Mouse (Mus musculus) G1E (cell line): Measurements from ENCODE around the gene Cct8l1. TPM values are rescaled to one million over a fixed set of nuclear protein-coding genes. Genes with fewer than 3 reads are reported as not detected.

Experiments used
- ATAC-seq: 2 replicates; pipeline ENCODE4 v1.8.0; 2016; ENCODE audit warnings: mild to moderate bottlenecking; ENCODE audit not compliant: insufficient number of reproducible peaks, poor library complexity, low FRiP score, severe bottlenecking; ENCODE audit errors: extremely low read depth
- DNase-seq: peaks from one replicate; pipeline ENCODE4 v3.0.0; 2012; ENCODE audit warnings: low spot score
- H3K27me3 ChIP-seq: 2 replicates; pipeline ENCODE4 v1.6.1; 2012; ENCODE audit warnings: mild to moderate bottlenecking, low read length, inconsistent platforms; ENCODE audit not compliant: insufficient read depth
- H3K36me3 ChIP-seq: replicated peaks from 2 replicates; pipeline ENCODE3; 2012; ENCODE audit warnings: mild to moderate bottlenecking, inconsistent platforms
- H3K4me1 ChIP-seq: 2 replicates; pipeline ENCODE4 v1.6.1; 2012; ENCODE audit warnings: low read depth, low read length, inconsistent platforms, mixed read lengths; ENCODE audit not compliant: insufficient read depth
- H3K4me3 ChIP-seq: 2 replicates; pipeline ENCODE4 v1.5.1; 2012; ENCODE audit warnings: low read depth, mild to moderate bottlenecking, inconsistent platforms, low read length, moderate library complexity, mixed read lengths
- H3K9me3 ChIP-seq: replicated peaks from 2 replicates; pipeline ENCODE4 v1.6.1; 2012; ENCODE audit warnings: inconsistent platforms
- CTCF ChIP-seq: IDR thresholded peaks from 2 replicates; pipeline ENCODE4 v1.5.1; 2012; ENCODE audit warnings: low read depth, low read length, inconsistent platforms, mixed read lengths
- GATA1 ChIP-seq: IDR thresholded peaks from 2 replicates; pipeline ENCODE4 v1.6.1; 2012; ENCODE audit warnings: borderline replicate concordance, low read length, inconsistent platforms, mixed read lengths
- GATA2 ChIP-seq: IDR thresholded peaks from 2 replicates; pipeline ENCODE4 v1.6.1; 2012; ENCODE audit warnings: low read depth, low read length, inconsistent platforms, borderline replicate concordance
- POLR2AphosphoS5 ChIP-seq: IDR thresholded peaks from 2 replicates; pipeline ENCODE4 v1.6.1; 2012; ENCODE audit warnings: low read depth, low read length, inconsistent platforms; ENCODE audit not compliant: insufficient replicate concordance
- TAL1 ChIP-seq: conservative IDR thresholded peaks from 2 replicates; pipeline ENCODE4 v1.6.1; 2012; ENCODE audit warnings: low read depth, low read length, inconsistent platforms, mixed read lengths
- polyA plus RNA-seq: library from polyadenylated mRNA; stranded (reverse); fragments of >175 nt; gene quantifications from 2 replicates; pipeline ENCODE4 v1.2.3, GENCODE M21; 2012
- total RNA-seq, 2 experiments: library from RNA; stranded (forward) in 1 of 2; stranded (reverse) in 1 of 2; fragments of 200-1000 nt in 1 of 2; fragments of >200 nt in 1 of 2; fragmentation: Nextera tagmentation in 1 of 2; gene quantifications; 2 replicates each; pipeline ENCODE4 v1.2.3; 2014 to 2017

Gene Cct8l1
- total RNA-seq (2014; fragmentation: Nextera tagmentation) (0.39 TPM in 1 of 2 replicates, not detected in the other), total RNA-seq (2017) (0.05 TPM in 1 of 2 replicates, not detected in the other), polyA plus RNA-seq (not detected in 2 replicates)

DNA sequence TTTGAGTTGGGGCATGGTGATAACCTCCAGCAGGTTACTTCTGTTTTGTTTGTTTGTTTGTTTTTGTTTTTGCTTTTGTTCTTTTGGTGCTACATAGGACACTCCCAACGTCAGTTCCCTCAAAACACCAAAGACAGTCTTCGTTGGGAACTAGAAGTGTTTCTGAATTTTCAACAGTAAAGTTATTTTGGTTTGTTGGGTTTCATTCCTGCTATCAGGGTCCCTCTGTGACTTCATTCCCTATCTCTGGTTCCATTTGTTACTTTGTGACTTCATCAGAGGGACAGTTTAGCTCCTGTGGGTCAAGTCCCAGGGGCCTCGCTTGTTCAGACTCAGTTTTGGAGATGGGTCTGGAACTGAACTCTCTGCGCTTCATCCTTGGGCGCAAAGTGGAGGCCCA lies at the start of gene Cct8l1:
Cct8l1 (plus strand) TSS at position 301 of the 400 bp plus-strand sequence.
- H3K9me3 ChIP-seq = no peaks in the 10 kb centered on the region
- no peak within 1 kb of the TSS for H3K4me3 ChIP-seq
- ATAC-seq (no peak), DNase-seq (no peak)
- TF ChIP-seq GATA1 (no peak), CTCF (no peak), POLR2AphosphoS5 (no peak), TAL1 (no peak), GATA2 (no peak)
- H3K4me1 ChIP-seq = peaks cover 2% of the 10 kb centered on the region; the same call in 1 of the 2 replicates
- peaks cover 15% of the 10 kb centered on the region; the same call in 1 of the 2 replicates for H3K27me3 ChIP-seq
- no peaks in the 10 kb centered on the region for H3K36me3 ChIP-seq

DNA sequence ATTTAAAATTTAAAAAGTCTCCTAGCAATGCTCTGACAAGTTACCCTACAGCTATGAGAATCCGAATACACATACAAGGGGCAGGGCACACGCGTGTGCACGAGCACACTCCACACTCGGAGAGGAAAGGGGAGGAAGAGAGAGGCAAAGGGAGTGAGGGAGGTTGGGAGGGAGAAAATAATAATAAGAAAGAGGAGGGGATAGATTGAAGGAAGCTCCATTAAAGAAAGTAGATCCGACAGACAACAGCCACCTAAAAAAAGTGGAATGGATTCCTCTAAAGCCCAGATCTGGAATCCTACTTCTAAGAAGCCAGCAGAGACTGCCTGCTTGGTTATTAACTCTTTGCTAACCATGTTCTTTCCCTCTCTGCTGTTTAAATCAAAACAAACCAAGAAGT lies 43.8 kb upstream of the Cct8l1 start:
- Histone ChIP-seq H3K27me3 (no peaks in the 10 kb centered on the region), H3K36me3 (peaks cover 3% of the 10 kb centered on the region), H3K4me3 (no peak overlapping the region), H3K9me3 (no peaks in the 10 kb centered on the region), H3K4me1 (peaks cover 18% of the 10 kb centered on the region)
- no peak for DNase-seq
- TF ChIP-seq CTCF = no peak
- no peak for TF ChIP-seq TAL1
- ATAC-seq = no peak

GRCm38 (mm10) chr5:25475789-25476188 lies 40.1 kb upstream of the Cct8l1 start:
- ATAC-seq = no peak
- H3K36me3 ChIP-seq = no peaks in the 10 kb centered on the region
- no peak for DNase-seq
- H3K4me1 ChIP-seq = peaks cover 19% of the 10 kb centered on the region
- H3K27me3 ChIP-seq = no peaks in the 10 kb centered on the region
- H3K4me3 ChIP-seq = no peak overlapping the region
- TF ChIP-seq GATA2 (no peak), CTCF (no peak), TAL1 (no peak), POLR2AphosphoS5 (no peak), GATA1 (no peak)
- H3K9me3 ChIP-seq = no peaks in the 10 kb centered on the region

DNA sequence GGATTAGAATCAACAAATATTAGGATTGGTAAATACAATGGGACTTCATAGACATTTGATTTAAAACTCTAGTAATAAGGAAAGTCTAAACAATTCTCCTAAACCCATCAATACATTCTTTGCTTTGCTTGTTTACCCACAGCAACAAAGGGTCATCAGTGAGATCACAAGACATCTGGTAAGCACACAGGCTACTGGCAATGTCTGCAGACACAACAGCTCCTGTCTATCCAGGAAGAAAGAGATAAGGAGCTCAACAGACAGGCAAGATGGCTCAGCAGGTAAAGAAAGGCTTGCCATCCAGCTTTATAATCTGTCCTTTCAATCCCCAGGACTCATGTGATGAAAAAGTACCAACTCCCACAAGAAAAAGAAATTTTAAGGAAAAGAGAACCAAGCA lies 37.0 kb upstream of the Cct8l1 start:
- Histone ChIP-seq H3K4me1 (peaks cover 14% of the 10 kb centered on the region), H3K4me3 (no peak overlapping the region), H3K36me3 (no peaks in the 10 kb centered on the region), H3K27me3 (no peaks in the 10 kb centered on the region), H3K9me3 (no peaks in the 10 kb centered on the region)
- DNase-seq (no peak), ATAC-seq (no peak)
- TF ChIP-seq POLR2AphosphoS5 = no peak
- no peak for TF ChIP-seq CTCF
- TF ChIP-seq GATA2 = no peak
- no peak for TF ChIP-seq TAL1
- TF ChIP-seq GATA1 = no peak

DNA sequence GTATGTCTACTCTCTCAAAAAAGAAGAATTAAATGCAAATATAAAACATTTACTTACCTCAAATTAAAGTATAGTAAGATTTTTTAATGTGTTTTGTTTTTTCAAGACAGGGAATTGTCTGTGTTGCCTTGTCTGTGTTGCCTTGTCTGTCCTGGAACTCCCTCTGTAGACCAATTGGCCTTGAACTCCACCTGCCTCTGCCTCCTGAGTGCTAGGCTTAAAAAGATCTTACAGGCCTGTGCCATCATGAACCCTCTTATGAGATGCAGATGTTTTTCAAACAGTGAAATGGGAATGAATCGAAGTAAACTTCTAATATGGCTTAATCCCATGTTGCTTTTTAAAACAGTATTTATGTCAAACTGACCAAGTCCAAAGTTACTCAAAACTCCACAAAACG lies 19.2 kb upstream of the Cct8l1 start:
- H3K36me3 ChIP-seq = peaks cover 2% of the 10 kb centered on the region
- no peaks in the 10 kb centered on the region for H3K27me3 ChIP-seq
- DNase-seq (no peak), ATAC-seq (no peak)
- H3K4me3 ChIP-seq = peak overlapping the region; percentile 38; the same call in 1 of the 2 replicates
- H3K4me1 ChIP-seq = peaks cover 33% of the 10 kb centered on the region
- H3K9me3 ChIP-seq = no peaks in the 10 kb centered on the region
- TF ChIP-seq POLR2AphosphoS5 (no peak), TAL1 (no peak), CTCF (no peak), GATA1 (no peak), GATA2 (no peak)

DNA sequence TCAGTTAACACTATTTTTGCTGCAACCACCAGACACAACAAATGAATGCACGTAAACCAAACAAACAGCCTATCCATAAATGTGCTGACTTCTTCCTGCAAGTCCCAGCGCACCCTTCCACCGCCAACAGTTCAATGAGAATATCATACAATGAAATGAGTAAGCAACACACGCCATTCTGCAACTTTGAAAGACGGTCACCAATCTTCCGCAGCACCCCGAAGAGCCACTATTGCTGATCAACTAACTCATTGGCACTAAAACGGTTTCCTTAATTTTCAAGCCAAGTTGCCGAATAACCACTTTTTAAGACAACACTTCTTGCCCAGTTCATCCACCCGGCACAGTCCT lies 18.5 kb upstream of the Cct8l1 start:
- H3K4me3 ChIP-seq = peak overlapping the region; percentile 95
- TF ChIP-seq TAL1 (no peak), GATA2 (no peak), CTCF (no peak), POLR2AphosphoS5 (no peak), GATA1 (no peak)
- DNase-seq = no peak
- H3K4me1 ChIP-seq = peaks cover 34% of the 10 kb centered on the region
- no peaks in the 10 kb centered on the region for H3K9me3 ChIP-seq
- H3K27me3 ChIP-seq = no peaks in the 10 kb centered on the region
- peaks cover 3% of the 10 kb centered on the region for H3K36me3 ChIP-seq
- ATAC-seq = peak; percentile 38; the same call in 1 of the 2 replicates

DNA sequence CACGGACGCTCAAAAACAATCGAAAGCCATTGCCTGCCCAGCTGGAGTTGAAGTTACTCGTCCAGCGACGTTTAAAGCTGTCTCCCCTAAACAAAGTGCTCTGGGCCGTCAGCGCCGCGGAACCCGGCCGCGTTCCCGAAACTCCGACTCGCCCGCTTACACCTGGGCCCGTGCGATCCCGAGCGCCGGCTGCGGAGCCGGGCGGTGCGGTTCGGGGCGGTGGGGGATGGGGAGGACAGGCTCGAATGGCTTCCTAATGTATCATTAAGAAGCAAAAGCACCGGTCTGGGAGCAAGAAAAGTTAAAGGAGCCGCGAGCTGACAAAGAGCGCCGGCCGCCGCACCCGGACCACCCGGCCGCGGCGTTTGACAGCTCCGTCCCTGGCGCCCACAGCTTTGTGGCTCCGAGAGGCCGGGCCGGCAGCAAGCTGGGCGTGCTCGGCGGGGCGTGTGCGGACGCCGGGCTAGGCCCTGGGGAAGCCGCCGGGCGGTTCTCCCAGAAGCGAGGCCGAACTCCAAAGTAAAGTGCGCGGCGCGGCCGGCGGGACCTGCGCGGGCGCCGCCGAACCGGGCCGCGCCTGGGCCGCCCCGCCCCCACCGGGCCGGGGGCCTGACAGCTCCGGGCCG lies 18.0 kb upstream of the Cct8l1 start:
- Histone ChIP-seq H3K9me3 (no peaks in the 10 kb centered on the region), H3K36me3 (peaks cover 3% of the 10 kb centered on the region), H3K4me1 (peaks cover 34% of the 10 kb centered on the region), H3K27me3 (no peaks in the 10 kb centered on the region), H3K4me3 (peak overlapping the region; percentile 95)
- TF ChIP-seq GATA2 = no peak
- no peak for TF ChIP-seq POLR2AphosphoS5
- TF ChIP-seq CTCF = no peak
- TF ChIP-seq TAL1 = no peak
- TF ChIP-seq GATA1 = no peak
- peak; percentile 29 for DNase-seq
- ATAC-seq = no peak
